Mouse (Mus musculus) cerebellum, adult 2 months (tissue): ENCODE data around the gene Plxnc1.

Experiments used
- CTCF ChIP-seq: fragments of 200-500 bp; IDR thresholded peaks from 2 replicates; pipeline ENCODE4 v1.5.1; 2011; ENCODE audit warnings: low read depth, mild to moderate bottlenecking, control low read depth, low read length, moderate library complexity, borderline replicate concordance; ENCODE audit not compliant: insufficient read depth
- POLR2A ChIP-seq: fragments of 200-500 bp; IDR thresholded peaks from 2 replicates; pipeline ENCODE4 v1.6.1; 2011; ENCODE audit warnings: low read length, control low read depth, borderline replicate concordance; ENCODE audit not compliant: insufficient read depth

DNA sequence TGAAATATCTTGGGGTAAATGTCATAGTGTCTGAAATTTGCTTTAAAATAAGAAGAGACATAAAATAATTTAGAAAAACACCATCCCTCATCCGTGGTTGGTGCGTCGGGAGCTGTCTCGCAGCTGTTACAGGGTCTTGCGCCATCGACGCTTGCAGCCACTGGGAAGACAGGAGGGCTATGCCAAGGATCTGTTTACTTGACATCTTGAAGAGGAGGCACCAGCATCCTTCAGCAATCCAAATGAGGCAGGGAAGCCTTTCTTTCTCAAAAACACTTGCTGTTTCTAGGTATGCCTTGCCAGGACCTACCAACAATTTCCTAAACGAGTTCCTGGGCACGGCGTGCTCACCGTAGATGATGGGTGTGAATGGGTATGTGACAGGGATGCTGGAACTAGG lies 30.6 kb downstream of the Plxnc1 start:
- TF ChIP-seq CTCF (no peak), POLR2A (no peak)
